Mouse (Mus musculus): ENCODE data around the gene Cd86.

DNA sequence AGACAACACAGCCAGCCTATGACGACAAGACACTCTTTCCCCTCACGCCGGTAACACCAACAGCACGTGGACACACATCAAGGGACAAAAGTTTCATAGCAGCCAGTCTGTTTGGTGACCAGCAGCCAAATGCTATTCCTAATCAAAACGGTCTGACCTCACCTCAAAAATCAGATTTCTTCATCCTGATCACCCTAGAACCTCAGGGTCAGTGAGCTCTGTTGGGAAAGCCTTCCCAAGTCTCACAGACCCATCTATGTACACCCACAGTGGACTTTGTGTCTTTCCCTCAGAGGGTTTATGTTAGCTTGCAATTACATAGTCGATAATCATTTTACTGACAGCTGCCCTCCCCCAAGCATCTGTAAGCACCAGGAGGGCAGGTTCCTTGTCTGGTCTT is 106.3 kb downstream of the Cd86 start:
- TF ChIP-seq CTCF (IDR thresholded peaks at IDR 0.05; ENCODE audit: control insufficient read depth, insufficient read depth, insufficient replicate concordance, low read depth, low read length) (no peak), POLR2A (IDR thresholded peaks at IDR 0.05; ENCODE audit: control insufficient read depth, low read depth, low read length) (no peak)
